Mouse (Mus musculus): Measurements from ENCODE around the gene Nol3.
"Not testable (repeated sequence)": the region's sequence is repeated elsewhere in the genome, so short reads cannot be mapped to it uniquely, and the experiment has no call there.

Gene Nol3

GRCm38 (mm10) chr8:105289805-105290460 is 14.0 kb downstream of the Nol3 start, which contains the start of gene 4931428F04Rik:
TSS of gene 4931428F04Rik (minus strand) at chr8:105289864.
- DNase-seq (ENCODE audit: low read depth, low spot score): no peak

- DNase-seq (ENCODE audit: low read depth, low spot score): peak; percentile 80
These were observed 14.8 kb downstream of the Nol3 start for GRCm38 (mm10) chr8:105290554-105291314.

DNA sequence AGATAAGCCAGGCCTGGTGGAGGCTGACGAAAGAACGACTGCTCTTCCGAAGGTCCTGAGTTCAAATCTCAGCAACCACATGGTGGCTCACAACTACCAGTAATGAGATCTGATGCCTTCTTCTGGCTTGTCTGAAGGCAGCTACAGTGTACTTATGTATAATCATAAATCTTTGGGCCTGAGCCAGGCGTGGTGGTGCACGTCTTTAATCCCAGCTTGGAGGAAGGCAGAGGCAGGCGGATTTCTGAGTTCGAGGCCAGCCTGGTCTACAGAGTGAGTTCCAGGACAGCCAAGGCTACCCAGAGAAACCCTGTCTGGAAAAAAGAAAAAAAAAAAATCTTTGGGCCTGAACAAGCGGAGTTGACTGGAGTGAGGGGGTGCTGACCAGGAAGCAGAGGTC is 15.4 kb downstream of the Nol3 start:
- DNase-seq (ENCODE audit: low read depth, low spot score): not testable (repeated sequence)

DNA sequence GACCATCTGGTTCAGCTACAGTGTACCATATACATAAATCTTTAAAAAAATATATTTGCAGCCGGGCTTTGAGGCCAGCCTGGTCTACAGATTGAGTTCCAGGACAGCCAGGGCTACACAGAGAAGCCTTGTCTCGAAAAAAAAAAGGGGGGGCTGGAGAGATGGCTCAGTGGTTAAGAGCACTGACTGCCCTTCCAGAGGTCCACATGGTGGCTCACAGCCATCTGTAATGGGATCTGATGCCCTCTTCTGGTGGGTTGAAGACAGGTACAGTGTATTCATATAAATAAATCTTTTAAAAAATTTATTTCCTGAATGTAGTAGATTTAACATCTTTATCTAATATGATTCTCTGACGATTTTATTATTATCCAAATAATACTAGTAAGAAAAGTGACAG is 15.9 kb downstream of the Nol3 start:
- not testable (repeated sequence) for DNase-seq (ENCODE audit: low read depth, low spot score)

- DNase-seq (ENCODE audit: low read depth, low spot score): no peak
These were observed 16.5 kb downstream of the Nol3 start for GRCm38 (mm10) chr8:105292471-105292870.

DNA sequence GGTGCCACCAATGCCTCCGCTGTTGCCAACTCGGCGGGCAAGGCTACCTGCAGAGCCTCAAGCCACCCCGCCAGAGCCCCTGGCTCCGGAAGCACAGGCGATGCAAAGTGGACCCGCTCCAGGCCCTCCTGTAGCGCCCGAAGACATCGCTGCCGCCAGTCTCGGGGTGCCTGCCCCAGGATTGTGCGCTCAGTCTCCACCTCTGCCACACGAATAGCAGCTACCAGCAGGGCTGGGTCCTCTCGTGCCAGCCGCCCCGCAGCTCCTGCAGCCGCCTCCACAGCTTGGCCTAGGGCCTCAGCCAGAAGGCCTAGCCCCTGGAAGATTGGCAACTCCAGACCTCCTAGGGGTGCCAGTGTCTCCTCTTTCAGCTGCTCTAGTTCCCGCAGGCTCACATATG is 17.5 kb downstream of the Nol3 start:
- DNase-seq (ENCODE audit: low read depth, low spot score): no peak

- no peak for DNase-seq (ENCODE audit: low read depth, low spot score)
These were observed 18.8 kb downstream of the Nol3 start for GRCm38 (mm10) chr8:105294776-105295175.

DNA sequence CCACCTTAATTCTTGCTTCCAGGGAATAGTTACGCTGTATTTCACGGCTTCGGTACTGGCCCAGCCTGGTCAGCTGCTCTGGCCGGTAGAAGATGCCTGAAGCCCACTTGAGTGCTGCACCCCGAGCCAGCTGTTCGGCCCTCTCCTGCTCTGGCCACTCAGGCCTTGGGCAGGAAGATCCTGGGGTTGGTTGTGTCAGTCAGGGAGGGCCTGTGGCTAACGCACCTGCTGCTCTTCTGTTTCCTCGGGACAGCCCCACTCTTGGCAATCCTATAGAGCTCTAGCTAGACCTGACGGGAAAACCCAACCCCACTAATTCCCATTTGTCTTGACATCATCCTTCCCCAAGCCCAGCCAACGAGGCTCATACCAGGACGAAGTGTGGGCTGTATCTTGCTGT is 19.3 kb downstream of the Nol3 start:
- DNase-seq (ENCODE audit: low read depth, low spot score): no peak

GRCm38 (mm10) chr8:105295895-105296573 is 20.1 kb downstream of the Nol3 start, which contains the start of gene Exoc3l:
TSS of gene Exoc3l (minus strand) at chr8:105296101.
- DNase-seq (ENCODE audit: low read depth, low spot score): no peak

GRCm38 (mm10) chr8:105297511-105298192 is 21.7 kb downstream of the Nol3 start, which contains the start of gene E2f4:
TSS of gene E2f4 (plus strand) at chr8:105297663.
- peak; percentile 80 for DNase-seq (ENCODE audit: low read depth, low spot score)

DNA sequence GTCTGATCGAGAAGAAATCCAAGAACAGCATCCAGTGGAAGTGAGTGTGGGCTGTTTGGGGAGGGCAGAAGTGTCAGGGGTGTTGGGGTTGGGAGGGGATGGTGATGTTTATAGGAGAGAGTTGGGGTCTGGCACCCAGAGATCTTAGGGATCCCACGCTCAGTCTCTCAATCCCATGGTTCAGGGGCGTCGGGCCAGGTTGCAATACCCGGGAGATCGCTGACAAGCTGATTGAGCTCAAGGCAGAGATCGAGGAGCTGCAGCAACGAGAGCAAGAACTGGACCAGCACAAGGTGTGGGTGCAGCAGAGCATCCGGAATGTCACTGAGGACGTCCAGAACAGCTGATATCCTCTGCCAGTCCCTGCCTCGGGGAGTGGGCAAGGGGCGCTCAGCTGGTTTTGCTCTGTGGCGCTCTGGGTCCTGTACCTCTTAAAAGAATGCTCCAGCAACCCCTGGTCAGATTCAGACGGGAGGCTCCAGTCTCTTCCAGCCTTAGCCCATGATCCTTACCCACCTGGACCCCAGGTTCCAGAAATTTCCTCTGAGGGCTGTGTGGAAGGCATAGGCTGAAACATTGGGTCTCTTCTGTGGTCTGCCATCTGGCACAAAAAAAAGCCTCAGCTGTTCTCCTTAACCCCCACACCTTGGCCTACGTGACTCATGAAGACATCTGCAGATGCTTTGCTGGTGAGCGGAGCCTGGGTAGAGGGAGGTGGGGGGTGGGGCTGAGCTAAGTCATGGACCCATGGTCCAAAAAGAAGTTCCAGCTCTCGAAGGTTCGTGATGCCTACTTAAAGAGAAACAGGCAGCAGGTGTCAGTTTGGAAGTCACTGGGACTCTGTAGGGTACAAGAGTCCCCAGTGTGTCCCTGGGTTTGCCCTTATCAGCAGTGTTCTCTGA is 22.7 kb downstream of the Nol3 start:
- no peak for DNase-seq (ENCODE audit: low read depth, low spot score)

- DNase-seq (ENCODE audit: low read depth, low spot score): no peak
These were observed 24.0 kb downstream of the Nol3 start for GRCm38 (mm10) chr8:105299962-105300361.

- no peak for DNase-seq (ENCODE audit: low read depth, low spot score)
These were observed 27.5 kb downstream of the Nol3 start for GRCm38 (mm10) chr8:105303396-105303795.

GRCm38 (mm10) chr8:105303874-105304273 is 27.9 kb downstream of the Nol3 start:
- DNase-seq (ENCODE audit: low read depth, low spot score): no peak

DNA sequence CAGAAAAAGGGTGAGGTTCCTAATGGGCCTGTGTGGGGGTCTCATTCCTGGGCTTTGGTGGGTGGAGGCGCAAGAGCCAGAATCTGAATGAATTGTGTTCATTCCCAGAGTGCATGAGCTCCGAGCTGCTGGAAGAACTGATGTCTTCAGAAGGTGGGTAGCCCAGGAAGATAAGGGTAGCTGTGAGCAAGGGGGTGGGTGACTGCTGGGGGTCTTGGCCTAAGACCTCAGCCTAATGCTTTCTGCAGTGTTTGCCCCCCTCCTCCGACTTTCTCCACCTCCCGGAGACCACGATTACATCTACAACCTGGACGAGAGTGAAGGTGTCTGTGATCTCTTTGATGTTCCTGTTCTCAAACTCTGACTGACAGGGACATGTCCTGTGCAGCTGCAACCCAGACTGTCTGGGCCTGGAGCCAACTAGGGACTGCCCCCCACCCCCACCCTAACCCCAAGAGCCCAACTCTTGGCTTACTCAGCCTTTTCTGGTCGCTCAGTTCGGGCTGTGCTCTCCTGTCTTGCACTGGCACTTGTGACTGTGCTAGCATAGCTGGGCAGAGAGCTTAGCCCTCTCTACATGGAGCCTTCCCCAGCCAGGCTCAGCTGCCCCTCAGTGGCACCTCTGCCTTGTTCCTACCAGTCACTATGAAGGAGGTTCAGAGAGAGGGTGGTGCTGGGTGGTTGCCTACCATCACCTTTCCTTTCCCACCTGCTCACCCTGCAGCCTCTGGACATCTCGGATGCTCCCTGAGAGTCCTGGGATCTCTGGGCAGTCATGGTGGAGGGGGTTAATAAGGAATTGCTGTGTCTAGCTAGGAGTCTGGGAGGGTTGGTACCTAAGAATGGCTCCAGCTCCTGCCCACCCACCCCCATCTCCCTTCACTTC is 28.6 kb downstream of the Nol3 start:
- DNase-seq (ENCODE audit: low read depth, low spot score): no peak

- no peak for DNase-seq (ENCODE audit: low read depth, low spot score)
These were observed 29.5 kb downstream of the Nol3 start, which contains the start of gene Elmo3 for GRCm38 (mm10) chr8:105305211-105306145. TSS of gene Elmo3 (plus strand) at chr8:105305601.

DNA sequence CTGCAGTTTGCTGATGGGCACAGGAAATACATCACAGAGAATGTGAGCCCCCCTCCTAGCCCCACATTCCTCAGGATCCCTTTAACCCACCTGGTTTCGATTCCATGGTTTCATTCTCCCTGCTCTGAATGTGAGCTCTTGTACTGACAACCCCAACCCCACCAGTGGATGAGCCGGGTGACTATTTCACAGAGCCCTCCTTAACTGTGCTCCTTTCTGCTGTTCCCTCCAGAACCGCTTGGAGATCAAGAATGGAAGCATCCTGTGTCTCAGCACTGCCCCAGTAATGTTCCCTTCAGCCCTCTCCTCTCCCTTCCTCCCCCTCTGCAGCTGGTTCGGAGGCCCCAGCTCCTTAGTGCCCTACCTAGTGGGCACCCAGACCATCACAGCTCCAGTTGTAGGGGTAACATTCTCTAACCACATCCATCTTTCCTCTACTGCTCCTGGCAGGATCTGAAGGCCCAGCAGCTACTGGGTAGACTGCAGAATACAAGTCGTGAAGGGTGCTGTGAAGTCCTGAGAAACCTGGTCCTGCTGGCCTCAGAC is 30.3 kb downstream of the Nol3 start:
- DNase-seq (ENCODE audit: low read depth, low spot score): no peak

DNA sequence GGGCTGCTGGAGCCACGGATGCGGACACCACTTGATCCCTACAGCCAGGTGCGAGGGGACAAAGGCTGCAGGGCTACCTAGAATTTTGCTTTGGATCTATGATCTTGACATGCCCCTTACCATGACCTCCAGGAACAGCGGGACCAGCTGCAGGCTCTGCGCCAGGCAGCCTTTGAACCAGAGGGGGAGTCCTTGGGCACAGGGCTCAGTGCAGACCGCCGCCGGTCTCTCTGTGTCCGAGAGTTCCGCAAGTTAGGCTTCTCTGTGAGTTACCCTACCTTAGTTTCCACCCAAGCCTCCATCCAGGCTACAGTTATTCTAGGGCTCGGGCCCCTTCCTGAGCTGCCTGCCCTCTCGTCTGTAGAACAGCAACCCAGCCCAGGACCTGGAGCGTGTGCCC is 31.7 kb downstream of the Nol3 start:
- no peak for DNase-seq (ENCODE audit: low read depth, low spot score)

Measured in retina, postnatal 7 days (tissue).